Mouse (Mus musculus): ENCODE results near the gene Fgfr2.

- TF ChIP-seq HCFC1 (IDR thresholded peaks at IDR 0.05; ENCODE audit: borderline replicate concordance, insufficient read depth, low read length) (no peak), MAFK (IDR thresholded peaks at IDR 0.05; ENCODE audit: insufficient read depth, low read depth, low read length) (no peak), ZNF384 (IDR thresholded peaks at IDR 0.05; ENCODE audit: low read depth, low read length) (no peak), CHD2 (IDR thresholded peaks at IDR 0.05; ENCODE audit: low read depth, low read length) (no peak), ZC3H11A (IDR thresholded peaks at IDR 0.05; ENCODE audit: borderline replicate concordance, low read depth, low read length) (no peak)
Measured at GRCm38 (mm10) chr7:132493632-132494031, 629.5 kb downstream of the Fgfr2 start.
